Mouse (Mus musculus): ENCODE measurements around the gene Gm16223.

Gene Gm16223

DNA sequence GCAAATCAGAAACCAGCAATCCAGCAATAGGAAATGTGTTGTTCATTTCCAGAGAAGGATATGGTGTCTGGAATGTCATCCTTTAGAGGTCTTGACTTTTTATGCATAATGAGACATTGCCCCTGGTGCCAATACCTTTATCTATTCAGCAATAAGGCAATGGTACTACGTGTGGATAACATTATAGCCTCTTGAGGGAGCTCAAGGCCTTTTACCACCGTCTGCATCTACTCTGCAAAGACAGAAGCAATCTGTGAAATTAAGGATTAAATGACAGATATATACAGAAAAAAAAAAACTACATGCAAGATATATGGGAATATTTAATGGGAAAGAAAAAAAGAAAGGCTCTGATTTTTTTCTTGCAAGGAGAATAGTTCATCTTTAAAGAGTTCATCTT, 106.3 kb downstream of the Gm16223 start:
- no peak for TF ChIP-seq GATA4 (IDR thresholded peaks at IDR 0.05; ENCODE audit: insufficient replicate concordance, low read length)

DNA sequence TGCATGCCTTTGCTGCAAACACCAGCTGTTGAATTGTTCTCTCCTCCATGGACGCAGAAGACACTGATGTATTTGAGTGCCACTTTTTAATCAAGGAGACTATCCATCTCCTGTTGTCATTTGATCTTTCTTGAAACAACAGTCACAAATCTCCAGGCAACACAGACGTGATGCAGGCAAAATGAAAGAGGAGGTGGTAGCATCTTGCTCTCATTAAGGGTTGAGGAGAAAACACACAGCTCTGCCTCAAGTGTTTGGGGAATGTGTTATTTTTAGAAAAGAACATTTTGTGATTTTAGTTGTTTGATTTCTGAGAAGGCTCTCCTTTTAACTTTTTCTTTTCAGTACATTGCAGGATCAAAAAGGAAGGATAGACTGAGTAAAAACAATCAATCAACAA, 107.7 kb downstream of the Gm16223 start:
- no peak for TF ChIP-seq GATA4 (IDR thresholded peaks at IDR 0.05; ENCODE audit: insufficient replicate concordance, low read length)

DNA sequence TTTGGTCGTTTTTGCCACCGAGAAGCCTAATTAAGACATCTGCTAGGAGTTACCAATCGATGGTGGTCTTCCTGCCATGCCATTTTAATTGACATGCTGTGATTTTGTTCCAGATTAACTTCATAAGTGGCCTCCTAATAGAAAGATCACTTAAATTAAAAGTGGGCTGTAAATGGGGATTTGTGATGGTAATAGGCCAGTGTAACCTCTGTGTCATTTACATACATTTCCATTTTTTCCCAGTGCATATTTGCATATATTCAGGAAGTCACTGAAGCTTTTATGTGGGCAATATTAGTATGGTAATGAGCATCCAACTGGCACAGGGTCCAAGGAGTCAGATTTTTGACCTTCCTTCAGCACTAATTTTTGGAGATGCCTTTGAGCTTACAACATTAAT, 130.7 kb downstream of the Gm16223 start:
- no peak for TF ChIP-seq GATA4 (IDR thresholded peaks at IDR 0.05; ENCODE audit: insufficient replicate concordance, low read length)

DNA sequence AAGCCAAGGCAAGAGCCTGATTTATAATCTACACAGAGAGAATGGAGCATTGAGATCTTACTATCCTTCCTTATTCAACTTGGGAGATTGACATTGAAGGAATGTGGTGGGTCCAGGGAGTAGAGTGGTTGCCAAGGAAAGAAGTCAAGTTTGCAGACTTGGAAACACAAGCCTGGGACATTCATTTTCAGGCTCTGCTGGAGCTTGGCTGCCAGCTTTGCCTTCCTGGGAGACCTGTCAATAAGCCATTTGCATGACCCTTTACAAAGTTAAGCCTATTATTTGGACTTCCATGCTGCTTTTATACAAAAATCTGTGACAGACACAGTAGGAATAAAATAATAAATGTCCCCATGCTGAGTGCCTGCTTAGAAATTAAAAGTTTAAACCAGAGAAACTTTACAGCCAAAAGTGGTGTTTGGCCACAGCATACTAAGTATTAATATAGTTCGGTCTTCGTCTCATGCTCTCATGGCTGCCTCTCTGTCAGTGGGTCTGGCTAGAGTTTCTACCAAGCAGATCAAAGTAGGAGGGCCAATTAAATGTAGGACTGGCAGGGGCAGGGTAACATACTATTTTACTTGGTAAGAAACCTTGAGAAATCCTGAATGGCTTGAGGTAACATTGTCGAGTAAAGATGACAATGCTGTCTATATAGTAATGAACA, 139.8 kb downstream of the Gm16223 start:
- TF ChIP-seq GATA4 (IDR thresholded peaks at IDR 0.05; ENCODE audit: insufficient replicate concordance, low read length) = no peak

DNA sequence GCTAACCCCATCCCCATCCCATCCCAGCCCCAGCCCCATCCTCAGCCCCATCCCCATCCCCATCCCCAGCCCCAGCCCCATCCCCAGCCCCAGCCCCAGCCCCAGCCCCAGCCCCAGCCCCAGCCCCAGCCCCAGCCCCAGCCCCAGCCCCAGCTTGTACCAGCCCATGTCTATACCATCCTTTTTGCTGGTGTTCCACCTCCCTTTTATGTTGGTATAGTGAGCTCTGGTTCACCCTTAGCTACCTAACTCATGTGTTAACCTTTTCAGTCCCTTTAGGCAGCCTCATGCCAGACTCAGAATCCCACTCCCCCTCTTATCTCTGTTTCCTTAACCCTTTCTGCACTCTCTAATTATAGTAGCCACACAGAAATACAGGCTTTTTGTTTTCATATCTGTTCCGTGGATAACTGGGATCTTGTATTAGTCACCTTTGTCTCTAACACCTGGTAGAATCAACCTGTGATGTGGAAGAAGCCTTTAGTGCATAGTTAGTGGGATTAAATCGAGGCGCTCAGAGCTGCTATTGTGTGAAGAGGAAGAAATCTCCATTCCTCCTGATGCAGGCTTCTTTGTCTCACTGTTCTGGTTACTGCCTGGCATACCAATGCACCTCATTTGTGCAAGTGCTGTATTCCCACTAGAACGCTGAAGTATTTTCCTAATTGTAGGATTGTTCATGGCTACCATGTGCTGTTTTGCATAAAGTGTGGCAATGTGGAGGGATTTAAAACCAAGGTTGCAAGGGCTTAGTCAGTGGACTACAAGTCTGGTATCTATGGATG, 144.0 kb downstream of the Gm16223 start:
- TF ChIP-seq GATA4 (IDR thresholded peaks at IDR 0.05; ENCODE audit: insufficient replicate concordance, low read length) = no peak

DNA sequence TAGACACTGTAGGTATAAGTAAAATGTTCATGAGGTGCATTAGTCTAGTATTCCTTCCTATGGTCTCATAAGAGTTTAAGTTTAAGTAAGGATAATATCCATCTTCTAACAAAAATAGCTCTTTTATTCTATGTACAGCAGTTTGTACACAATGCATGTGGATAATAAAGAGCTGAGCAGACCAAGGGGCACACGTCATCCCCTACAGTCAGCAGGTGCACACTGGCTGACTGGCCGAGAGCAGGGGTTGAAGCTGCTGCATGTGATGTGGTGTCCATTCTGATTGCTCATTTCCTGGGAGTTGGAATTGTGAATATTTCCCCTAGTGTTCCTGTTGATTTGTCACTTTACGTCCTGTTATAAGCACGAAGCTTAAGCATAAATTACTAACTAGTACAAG, 144.6 kb downstream of the Gm16223 start:
- TF ChIP-seq GATA4 (IDR thresholded peaks at IDR 0.05; ENCODE audit: insufficient replicate concordance, low read length) = no peak

DNA sequence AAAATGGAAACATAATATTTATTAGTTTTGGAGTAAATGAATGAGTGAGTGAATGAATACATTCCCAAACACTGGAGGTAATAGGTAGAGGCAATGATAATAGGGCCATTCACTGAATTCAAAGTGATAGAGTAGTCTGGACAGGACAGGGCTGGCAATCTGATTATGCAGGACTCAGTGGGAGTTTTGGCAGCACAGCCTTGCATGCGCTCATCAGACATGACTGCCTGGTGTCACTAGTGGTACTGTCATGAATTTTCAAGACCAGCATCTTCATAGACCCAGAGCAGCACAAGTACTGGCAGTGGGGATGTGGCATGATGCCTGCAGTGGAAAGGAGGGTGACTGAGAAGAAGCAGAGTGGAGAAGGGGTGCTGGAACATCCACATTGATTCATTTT, 157.1 kb downstream of the Gm16223 start:
- TF ChIP-seq GATA4 (IDR thresholded peaks at IDR 0.05; ENCODE audit: insufficient replicate concordance, low read length) = no peak

DNA sequence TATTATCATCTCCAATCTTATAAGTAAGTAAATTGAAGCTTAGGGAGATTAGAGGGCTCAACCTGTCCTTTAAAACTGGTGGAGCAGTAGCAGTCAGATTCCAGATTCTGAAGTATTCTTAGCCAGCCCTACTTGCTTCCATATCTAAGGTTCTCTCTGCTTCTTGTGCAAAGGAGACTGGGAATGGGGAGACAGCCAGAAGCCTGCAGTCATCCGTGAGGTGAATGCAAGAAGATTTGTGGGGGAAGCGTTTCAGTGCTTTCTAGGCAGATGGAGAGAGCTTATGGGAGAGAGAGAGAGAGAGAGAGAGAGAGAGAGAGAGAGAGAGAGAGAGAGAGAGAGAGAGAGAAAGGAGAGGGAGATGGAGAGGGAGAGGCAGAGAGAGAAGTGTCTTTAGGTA, 160.9 kb downstream of the Gm16223 start:
- no peak for TF ChIP-seq GATA4 (IDR thresholded peaks at IDR 0.05; ENCODE audit: insufficient replicate concordance, low read length)

DNA sequence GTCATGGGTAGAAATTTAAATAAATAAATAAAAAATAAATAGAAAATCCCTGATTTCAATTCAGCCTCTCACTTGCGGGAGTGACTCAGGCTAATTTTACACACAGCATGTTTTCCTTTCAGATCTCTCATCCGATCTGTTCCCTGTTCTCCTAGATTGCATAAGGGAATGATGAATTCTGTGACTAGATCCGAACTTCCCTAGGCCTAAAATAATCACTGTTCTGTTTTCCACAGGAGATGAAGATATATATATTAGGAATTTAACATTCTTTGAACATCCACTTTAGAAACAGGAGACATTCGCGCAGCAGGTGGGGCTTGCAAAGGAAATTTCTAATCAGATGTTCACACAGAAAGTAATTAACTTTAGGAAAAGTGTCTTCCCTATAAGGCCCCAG, 171.5 kb downstream of the Gm16223 start:
- no peak for TF ChIP-seq GATA4 (IDR thresholded peaks at IDR 0.05; ENCODE audit: insufficient replicate concordance, low read length)

DNA sequence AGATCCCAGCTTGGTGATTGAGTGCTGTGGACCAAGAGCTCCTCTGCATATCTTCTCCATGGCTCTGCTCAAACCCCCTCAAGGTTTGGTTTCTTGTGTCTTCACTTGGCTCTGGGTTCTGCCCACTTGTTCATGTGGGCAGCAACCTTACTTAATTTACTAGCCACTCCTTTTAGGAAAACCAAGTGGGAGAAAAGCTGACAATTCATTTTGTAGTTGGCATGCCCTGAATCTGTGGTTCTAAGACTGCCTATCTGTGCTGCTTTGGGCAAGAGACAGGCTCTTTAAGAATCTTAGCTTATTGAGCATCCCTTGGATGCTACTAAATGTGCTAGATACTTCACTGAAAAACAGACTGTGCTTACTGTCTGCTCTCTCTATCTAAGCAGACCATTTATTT, 172.0 kb downstream of the Gm16223 start:
- no peak for TF ChIP-seq GATA4 (IDR thresholded peaks at IDR 0.05; ENCODE audit: insufficient replicate concordance, low read length)

DNA sequence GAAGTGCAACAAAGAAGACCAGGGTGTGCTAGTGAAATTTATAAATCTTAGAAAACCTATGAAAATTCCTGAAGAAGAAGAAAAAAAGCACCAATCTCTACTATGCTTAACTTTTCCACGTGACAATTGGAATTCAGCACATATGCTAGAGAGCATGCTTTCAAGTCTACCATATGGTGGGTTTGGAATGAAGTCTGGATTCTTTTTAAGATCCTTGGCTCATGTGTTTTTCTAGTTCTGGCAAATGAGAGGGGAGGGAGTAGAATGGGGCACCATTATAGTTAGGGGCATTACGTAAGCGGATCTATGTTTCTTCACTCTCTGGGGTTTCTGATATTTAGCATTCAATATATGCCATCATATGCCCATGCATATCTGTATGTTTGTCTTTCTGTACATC, 182.6 kb downstream of the Gm16223 start:
- no peak for TF ChIP-seq GATA4 (IDR thresholded peaks at IDR 0.05; ENCODE audit: insufficient replicate concordance, low read length)
